Mouse (Mus musculus): Measurements from ENCODE around the gene B3gnt8.

Gene B3gnt8

GRCm38 (mm10) chr7:25619722-25619991, 6.8 kb upstream of the B3gnt8 start:
- DNase-seq, result peak in 1 of 2 experiments; percentile 1

GRCm38 (mm10) chr7:25620101-25620500, 6.4 kb upstream of the B3gnt8 start:
- DNase-seq, result peak; percentile 1 to 7

GRCm38 (mm10) chr7:25620751-25621150, 5.7 kb upstream of the B3gnt8 start:
- DNase-seq, result peak; percentile 0 to 6

GRCm38 (mm10) chr7:25623857-25624370, 2.5 kb upstream of the B3gnt8 start:
- DNase-seq, result peak in 1 of 2 experiments; percentile 8

GRCm38 (mm10) chr7:25624851-25625250, 1.6 kb upstream of the B3gnt8 start:
- DNase-seq, result peak in 1 of 2 experiments; percentile 7

- peak; percentile 62 to 64 for DNase-seq
These were observed 732 bp upstream of the B3gnt8 start for GRCm38 (mm10) chr7:25625594-25626250.

- DNase-seq, result peak; percentile 75 to 83
These were observed 1.2 kb downstream of the B3gnt8 start for GRCm38 (mm10) chr7:25627431-25628322.

GRCm38 (mm10) chr7:25628323-25628620, 1.8 kb downstream of the B3gnt8 start:
- DNase-seq, result no peak

GRCm38 (mm10) chr7:25632679-25633078, 6.2 kb downstream of the B3gnt8 start:
- no peak for DNase-seq

GRCm38 (mm10) chr7:25636373-25636772, 9.9 kb downstream of the B3gnt8 start:
- peak; percentile 44 to 64 for DNase-seq

GRCm38 (mm10) chr7:25637099-25637498, 10.6 kb downstream of the B3gnt8 start:
- no peak for DNase-seq

GRCm38 (mm10) chr7:25639754-25640153, 13.3 kb downstream of the B3gnt8 start:
- no peak for DNase-seq

GRCm38 (mm10) chr7:25644136-25644535, 17.7 kb downstream of the B3gnt8 start:
- no peak for DNase-seq

- DNase-seq, result no peak
These were observed 18.2 kb downstream of the B3gnt8 start for GRCm38 (mm10) chr7:25644631-25645030.

- peak; percentile 37 to 49 for DNase-seq
These were observed 18.6 kb downstream of the B3gnt8 start for GRCm38 (mm10) chr7:25645074-25645473.

- peak; percentile 80 to 87 for DNase-seq
These were observed 21.2 kb downstream of the B3gnt8 start for GRCm38 (mm10) chr7:25647574-25648123.

GRCm38 (mm10) chr7:25649839-25650238, 23.4 kb downstream of the B3gnt8 start:
- no peak for DNase-seq

- DNase-seq, result peak; percentile 48 to 64
These were observed 24.8 kb downstream of the B3gnt8 start for GRCm38 (mm10) chr7:25651281-25651680.

GRCm38 (mm10) chr7:25652244-25652759, 25.8 kb downstream of the B3gnt8 start:
- no peak for DNase-seq

GRCm38 (mm10) chr7:25655601-25656428, 29.4 kb downstream of the B3gnt8 start:
- DNase-seq, result no peak

- no peak for DNase-seq
These were observed 31.3 kb downstream of the B3gnt8 start for GRCm38 (mm10) chr7:25657785-25658184.

- peak; percentile 98 to 99 for DNase-seq
These were observed 32.4 kb downstream of the B3gnt8 start, which contains the start of the genes Bckdha and Exosc5 for GRCm38 (mm10) chr7:25658657-25659472. Bckdha (minus strand) TSS chr7:25658981. Exosc5 (plus strand) TSS chr7:25659164.

Data from thymus, postnatal 36 days (tissue).